Mouse (Mus musculus) granulocyte monocyte progenitor cell, adult 5-6 weeks (primary cell): ENCODE measurements around the gene Gla. TPM values are rescaled to one million over a fixed set of nuclear protein-coding genes. Genes with fewer than 3 reads are reported as not detected.
A peak's percentile ranks its signal among the peaks of the same experiment; 100 is the strongest.

Experiments used
- ATAC-seq: replicated peaks from 2 replicates; pipeline ENCODE4 v1.8.0; 2016; ENCODE audit warnings: mild to moderate bottlenecking, moderate TSS enrichment, inconsistent platforms; ENCODE audit not compliant: poor library complexity, severe bottlenecking
- total RNA-seq, 2 experiments: library from RNA; stranded (forward) in 1 of 2; stranded (reverse) in 1 of 2; fragments of 200-712, 200-1000 nt in 1 of 2; fragments of >200 nt in 1 of 2; fragmentation: Nextera tagmentation in 1 of 2; gene quantifications; 2 replicates each; pipeline ENCODE4 v1.2.3; 2014 to 2017

Gene Gla
- total RNA-seq, 2 experiments from 2014 or later: 14.5 to 19.7 TPM

GRCm38 (mm10) chrX:134589836-134590235 lies 11.1 kb downstream of the Gla start:
- no peak for ATAC-seq

- no peak for ATAC-seq
These were observed 11.9 kb downstream of the Gla start for GRCm38 (mm10) chrX:134588997-134589396.

GRCm38 (mm10) chrX:134588261-134588660 lies 12.7 kb downstream of the Gla start:
- ATAC-seq: no peak

GRCm38 (mm10) chrX:134586447-134586846 lies 14.5 kb downstream of the Gla start:
- ATAC-seq: no peak

- ATAC-seq: peak; percentile 78
These were observed 15.6 kb downstream of the Gla start, which contains the start of gene Rpl36a for GRCm38 (mm10) chrX:134585103-134586002. Rpl36a (plus strand) TSS chrX:134585654.

- peak; percentile 25 for ATAC-seq
These were observed 17.8 kb downstream of the Gla start, which contains the start of gene Btk for GRCm38 (mm10) chrX:134582888-134583669. Btk (minus strand) TSS chrX:134583570.

GRCm38 (mm10) chrX:134582270-134582669 lies 18.7 kb downstream of the Gla start:
- ATAC-seq: no peak; the same call in 1 of the 2 replicates

GRCm38 (mm10) chrX:134580528-134581305 lies 20.2 kb downstream of the Gla start:
- ATAC-seq: no peak

GRCm38 (mm10) chrX:134577896-134578295 lies 23.0 kb downstream of the Gla start:
- ATAC-seq: peak; percentile 18

GRCm38 (mm10) chrX:134566536-134567222 lies 34.2 kb downstream of the Gla start:
- ATAC-seq: peak; percentile 79

GRCm38 (mm10) chrX:134564326-134564725 lies 36.6 kb downstream of the Gla start:
- peak; percentile 80 for ATAC-seq

- peak; percentile 93 for ATAC-seq
These were observed 46.5 kb downstream of the Gla start for GRCm38 (mm10) chrX:134554425-134554824.

- ATAC-seq: no peak
These were observed 47.6 kb downstream of the Gla start for GRCm38 (mm10) chrX:134553326-134553725.

- ATAC-seq: peak; percentile 50
These were observed 50.0 kb downstream of the Gla start for GRCm38 (mm10) chrX:134550903-134551302.

- no peak for ATAC-seq
These were observed 53.6 kb downstream of the Gla start for GRCm38 (mm10) chrX:134547330-134547729.

- no peak for ATAC-seq
These were observed 59.0 kb downstream of the Gla start for GRCm38 (mm10) chrX:134541955-134542308.

- ATAC-seq: peak; percentile 84
These were observed 59.6 kb downstream of the Gla start, which contains the start of gene Timm8a1 for GRCm38 (mm10) chrX:134541145-134541954. Timm8a1 (minus strand) TSS chrX:134541865.

- peak; percentile 47 for ATAC-seq
These were observed 60.4 kb downstream of the Gla start for GRCm38 (mm10) chrX:134540414-134541135.
